Mouse (Mus musculus) frontal cortex, postnatal 25 days (tissue): ENCODE measurements around the gene Mettl21a.
A peak's percentile ranks its signal among the peaks of the same experiment; 100 is the strongest.
"Not testable (repeated sequence)": the region's sequence is repeated elsewhere in the genome, so short reads cannot be mapped to it uniquely, and the experiment has no call there.

Experiments
- DNase-seq, 2 experiments: peaks; one replicate each; pipeline ENCODE4 v3.0.0; 2022; ENCODE audit warnings: low spot score in 2 of 2

The Mettl21a gene

DNA sequence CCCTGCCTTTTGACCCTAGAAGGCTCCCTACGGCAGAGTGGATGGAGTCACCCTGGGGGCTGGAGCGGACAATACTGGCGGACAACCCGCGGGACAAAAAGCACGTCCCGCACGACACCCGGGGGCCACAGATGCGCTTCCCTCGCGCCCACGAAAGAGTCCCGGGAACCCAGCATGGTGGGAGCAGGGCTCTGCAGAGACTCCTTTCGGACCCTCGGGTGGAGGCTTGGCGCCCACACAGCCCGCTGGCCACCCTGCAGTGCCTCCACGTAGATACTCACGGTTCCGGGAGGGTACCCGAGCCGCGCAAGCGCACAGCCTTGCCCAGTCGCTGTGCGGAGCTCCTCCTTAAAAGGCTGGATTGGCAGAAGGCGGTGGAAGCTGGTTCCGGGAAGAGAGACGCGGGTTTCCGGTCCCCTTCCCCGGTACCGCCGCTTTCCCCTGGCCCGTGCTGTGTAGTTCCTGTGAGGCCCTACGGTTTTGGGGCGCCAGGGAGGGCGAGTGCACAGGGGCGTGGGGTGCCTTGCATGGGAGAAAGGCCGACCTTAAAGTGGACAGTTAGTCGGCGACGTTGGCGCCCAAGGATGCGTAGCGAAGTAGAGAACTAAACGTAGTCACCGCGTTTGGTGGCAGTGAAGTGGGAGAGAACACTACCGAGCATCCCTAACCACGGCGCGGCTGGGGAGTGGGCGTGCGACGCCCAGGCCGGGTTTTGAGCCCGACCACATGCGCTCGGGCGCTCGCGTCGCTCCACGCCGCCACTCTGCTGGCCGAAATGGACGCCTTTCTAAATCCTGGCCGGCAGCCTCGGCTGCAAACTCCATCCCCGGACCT is at the start of gene Mettl21a:
Gene Mettl21a (minus strand): TSS at position 362 of the 834 bp plus-strand sequence.
- DNase-seq = peak; percentile 86 to 90

DNA sequence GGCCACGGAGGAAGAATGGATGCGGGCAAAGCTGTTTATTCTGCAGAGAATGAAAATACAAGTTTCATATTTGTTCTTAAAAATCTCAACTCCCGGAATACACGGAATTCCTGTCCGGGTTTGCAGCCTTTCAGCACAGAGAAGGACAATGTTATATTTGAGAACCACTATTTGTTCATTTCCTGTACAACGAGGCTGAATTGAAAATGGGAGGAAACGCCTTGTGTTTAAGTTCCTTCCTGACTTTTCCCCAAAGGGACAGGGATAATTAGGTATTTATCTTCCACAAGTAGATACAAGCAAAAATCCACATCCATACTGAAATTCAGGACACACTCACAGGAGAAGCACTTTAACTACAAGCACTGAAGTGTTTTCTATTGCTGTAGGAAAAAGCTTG is 41.8 kb upstream of the Mettl21a start:
- DNase-seq = no peak

DNA sequence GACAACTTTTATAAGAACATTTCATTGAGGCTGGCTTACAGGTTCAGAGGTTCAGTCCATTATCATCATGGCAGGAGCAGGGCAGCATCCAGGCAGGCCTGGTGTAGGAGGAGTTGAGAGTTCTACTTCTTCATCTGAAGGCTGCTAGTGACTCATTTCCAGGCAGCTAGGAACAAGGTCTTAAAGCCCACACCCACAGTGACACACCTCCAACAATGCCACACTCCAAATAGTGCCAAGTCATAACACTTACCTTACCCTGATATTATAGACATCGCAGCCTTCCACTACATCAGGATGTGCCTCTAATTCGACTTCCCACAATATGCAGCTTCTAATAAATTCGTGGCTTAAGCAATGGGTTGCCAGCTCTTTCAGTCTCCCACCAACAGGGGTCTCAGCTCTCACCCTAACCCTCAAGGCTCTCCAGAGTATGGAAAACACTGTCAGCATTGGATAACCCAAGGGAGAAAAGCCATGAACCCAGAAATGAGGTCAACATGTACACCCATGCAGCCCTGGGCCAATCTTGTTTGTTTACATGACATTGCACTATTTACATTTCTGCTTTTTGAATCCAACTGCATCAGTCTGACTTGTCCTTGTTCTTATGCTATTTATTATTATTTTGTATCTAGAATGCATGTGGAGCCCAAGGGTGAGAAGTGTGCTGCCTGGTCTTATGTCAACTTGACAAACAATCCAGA is 39.5 kb upstream of the Mettl21a start:
- no peak for DNase-seq

DNA sequence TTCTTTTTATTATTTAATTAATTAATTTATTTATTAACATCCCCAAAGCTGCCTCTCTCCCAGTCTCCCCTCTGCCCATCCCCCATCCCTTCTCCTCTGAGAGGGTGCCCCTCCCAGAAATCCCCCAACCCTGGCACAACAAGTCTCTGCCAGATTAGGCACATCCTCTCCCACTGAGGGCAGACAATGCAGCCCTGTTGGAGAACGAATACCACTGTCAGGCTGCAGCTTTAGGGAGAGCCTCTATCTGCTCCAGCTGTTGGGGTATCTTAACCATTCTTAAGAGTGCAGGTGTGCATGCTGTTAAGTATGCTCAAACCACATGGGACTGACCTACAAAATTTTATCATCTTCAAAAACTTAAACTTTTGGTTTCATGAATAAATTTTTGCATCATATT is 38.4 kb upstream of the Mettl21a start:
- no peak for DNase-seq

DNA sequence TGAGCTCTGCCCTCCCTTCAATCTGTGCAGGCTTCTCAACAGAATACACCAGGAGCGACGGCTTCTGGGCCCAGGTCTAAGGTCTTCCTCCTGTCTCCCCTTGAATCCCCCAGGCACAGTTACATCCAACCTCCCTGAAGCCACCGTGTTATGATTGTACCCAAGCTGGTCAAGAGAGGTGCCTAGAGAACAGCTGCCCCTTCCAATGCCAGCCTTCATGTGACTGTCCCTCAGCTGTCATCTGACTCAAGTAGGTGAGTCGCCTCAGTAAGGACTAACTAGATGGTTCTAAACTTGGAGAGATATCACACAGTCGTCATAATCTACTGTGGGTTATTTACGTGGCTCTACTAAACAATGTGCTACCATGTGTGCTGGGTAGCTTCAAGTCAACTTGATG is 36.7 kb upstream of the Mettl21a start:
- no peak for DNase-seq

DNA sequence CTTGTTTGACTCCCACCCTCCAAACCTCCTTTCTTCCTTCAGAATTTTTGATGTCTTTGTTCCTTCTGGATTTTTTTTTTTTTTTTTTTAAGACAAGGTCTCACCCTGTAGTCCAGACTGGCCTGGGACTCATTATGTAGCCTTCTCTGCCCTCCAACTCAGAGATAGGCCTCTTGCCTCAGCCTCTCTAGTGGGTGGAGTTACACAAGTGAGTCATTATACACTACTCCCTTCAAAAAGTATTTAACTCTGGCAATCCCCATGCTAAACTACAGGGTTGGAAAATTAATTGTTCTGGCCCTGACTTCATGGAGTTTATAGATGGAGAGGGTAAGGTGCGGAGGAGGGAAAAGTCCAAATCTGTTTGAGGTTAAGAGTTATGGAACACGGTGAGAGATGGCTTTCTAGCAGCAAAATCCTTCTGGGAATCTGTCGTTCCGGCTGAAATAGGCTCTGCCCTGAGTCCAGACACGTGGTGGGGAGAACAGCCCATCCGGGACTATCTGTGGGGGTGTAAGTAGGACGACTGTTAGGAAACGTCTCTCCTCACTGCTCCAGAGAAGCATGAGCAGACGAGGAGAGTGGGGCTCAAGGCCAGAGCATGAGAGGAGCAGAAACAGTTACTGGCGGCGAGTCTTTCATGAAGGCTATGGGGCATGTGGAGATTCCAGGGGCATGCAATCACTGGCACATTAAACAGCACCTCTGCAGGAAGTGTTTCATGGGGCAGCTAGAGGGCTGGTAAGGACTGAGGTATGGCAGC is 32.5 kb upstream of the Mettl21a start:
- no peak for DNase-seq

DNA sequence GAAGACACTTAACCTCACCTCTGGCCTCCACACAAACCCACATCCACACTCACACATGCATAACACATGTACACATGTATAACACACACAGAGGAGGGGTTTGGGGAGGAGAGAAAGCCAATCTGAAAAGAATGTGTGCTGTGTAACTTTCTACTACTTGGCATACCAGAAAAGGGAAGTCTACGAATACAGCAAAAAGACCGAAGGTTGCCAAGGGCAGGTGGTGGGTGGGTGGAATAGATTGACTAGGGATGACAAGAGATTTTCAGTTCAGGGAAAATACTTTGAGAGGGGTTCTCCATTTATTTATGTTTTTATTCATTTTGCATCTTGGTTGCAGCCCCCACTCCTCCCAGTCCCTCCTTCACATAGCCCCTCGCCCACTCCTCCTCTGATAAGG is 27.5 kb upstream of the Mettl21a start:
- DNase-seq = no peak

DNA sequence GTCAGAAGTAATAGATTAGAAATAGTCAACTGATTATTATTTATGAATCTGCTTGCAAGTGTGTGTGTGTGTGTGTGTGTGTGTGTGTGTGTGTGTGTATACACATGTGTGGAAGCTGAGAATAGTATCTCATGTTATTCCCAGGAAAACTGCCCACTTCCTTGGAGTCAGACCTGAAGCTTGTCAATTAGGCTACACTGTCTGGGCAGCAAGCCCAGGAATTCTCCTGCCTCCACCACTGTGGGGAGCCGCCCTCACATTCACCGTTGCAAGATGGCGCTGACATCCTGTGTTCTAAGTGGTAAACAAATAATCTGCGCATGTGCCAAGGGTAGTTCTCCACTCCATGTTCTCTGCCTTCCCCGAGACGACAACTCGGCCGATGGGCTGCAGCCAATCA is 25.5 kb upstream of the Mettl21a start:
- not testable (repeated sequence) for DNase-seq

DNA sequence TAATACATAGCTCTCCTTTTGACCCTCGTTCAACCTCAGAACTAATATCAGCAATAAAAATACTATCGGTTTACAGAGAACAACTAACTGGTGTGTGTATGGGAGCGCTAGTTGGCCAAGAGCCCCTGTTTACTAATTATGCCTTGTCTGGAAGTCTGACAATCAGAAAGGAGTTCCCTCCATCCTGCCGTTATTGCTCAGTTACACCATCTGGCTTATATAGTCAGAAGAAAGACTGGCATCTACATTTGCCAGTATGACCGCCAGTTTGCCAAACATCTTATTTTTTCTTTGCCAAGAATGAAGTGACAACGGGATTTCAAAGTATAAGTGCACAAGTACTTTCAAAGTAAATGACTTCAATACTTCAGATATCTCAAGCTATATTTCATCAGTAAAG is 24.0 kb upstream of the Mettl21a start:
- no peak for DNase-seq

DNA sequence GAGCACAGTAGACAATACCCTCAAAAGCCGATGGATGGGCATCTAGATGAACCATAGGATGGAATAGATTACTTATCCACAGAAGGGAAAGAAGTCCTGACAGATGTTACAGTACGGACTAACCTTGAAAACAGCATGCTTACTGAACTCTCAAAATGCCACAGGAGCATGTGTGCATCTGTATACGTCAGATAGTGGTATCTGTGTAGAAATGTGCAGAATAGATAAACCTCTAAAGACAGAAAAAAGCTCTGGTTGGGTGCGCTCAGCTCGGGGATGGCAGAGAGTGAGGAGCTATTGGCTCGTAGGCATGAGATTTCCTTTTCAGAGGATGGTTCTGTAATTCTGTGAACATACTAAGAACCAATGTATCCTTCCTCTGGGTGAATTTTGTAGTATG is 22.2 kb upstream of the Mettl21a start:
- no peak for DNase-seq

DNA sequence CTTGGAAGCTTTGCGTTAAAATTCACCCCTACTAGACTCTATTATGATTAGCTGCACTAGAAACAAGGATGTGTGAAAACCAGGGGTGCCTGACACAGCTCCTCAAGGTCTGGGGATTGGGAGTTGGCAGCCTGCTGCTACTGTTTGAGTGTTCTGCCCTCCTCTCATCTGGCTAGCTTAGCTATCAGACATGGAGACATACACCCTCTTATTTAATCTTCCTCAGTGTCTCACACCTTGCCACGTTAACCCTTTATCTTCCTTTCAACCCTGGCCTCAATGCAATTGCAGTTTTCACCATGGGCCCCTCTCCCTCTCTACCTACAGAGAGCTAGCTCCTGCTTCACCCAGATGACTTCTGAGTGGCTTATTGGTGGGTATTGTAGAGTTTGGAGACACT is 18.6 kb upstream of the Mettl21a start:
- no peak for DNase-seq

DNA sequence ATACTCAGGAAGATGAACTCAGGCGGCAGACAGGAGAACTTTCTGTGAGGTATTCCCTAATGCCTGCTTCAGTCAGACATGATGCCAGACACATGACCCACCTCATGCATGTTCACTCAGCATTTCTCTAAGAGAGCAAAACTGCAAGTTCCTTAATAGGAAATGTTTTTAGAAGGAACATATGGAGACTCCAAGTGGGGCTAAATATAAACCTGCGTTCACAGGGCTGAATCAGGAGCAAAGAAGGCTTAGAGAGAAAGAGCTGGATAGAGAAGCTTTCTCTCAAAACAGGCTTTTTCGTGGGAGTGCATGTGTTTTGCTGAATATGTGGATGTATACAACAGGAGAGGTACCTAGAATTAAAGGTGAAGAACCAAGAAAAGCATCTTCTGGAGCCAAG is 16.2 kb upstream of the Mettl21a start:
- DNase-seq = no peak

DNA sequence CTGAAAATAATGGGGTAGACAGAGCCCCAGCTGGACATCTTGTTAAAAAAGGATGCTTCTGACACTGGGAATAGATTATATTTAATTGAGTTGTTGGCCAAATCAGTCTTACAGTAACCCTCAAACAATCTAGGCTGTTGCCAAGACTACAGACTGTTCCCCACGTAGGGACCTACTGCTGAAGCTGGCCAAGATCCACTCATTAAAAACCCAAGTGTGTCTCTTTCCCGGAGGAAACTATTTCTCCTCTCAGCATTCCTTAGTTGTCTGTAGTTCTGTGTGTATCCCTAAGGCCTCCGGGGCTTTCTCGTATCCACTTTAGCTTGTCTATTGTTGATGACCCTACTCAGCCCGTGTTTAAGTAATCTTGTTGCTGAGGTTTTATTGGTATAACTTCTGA is 14.5 kb upstream of the Mettl21a start:
- DNase-seq = no peak

DNA sequence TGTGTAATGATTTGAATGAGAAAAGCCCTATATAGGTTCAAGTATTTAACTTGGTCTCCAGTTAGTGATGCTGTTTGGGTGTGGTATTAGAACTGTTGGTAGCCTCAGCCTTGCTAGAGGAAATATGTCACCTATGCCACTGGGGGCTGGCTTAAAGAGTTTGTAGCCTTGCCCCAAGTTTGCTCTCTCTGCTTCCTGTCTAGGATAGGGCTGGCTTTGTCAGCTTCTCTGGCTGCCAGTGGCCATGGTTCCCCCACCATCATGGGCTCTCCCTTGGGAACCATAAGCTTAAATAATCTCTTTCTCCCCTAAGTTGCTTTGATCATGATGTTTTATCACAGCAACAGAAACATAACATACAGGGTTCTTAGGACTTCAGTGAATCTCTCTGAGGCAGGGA is 8.2 kb upstream of the Mettl21a start:
- DNase-seq = no peak

DNA sequence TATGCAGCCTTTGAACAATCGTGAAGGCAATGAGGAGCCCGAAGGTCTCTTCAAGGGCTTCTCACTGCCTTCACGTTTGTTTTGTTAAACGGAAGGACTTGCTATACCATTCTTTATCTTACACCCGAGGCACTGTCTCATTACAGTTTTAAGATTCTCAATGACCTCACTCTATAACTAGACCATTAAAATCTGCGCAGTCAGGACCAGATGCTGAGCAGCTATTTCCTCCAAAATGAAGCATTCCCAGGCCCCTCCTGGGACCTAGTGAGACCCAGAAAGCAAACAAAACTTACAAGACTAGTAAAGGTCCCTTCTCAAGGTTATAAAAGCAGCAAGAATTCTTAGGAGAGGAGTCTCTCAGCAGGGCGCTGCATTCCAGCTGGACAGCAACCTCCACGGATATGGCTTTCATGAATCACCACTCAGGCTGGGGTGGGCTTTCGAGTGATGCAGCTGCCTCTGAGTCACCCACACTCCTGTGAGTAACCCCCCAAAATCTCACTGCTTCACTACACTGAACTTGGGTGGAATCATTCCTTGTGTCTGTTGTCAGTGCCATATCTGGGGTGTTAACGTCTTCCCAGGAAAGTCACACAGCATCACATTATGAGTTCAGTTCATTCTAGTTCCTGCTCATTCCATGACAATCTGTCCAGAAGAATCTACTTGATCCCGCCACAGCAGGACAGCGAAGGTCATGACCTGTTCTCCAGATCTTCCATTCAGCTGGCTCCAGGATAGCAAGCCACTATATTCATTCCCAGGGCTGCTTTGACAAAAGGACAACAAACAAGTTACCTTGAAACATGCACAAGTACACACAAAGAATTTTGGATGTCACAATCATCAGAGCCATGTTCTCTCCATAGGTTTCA is 6.8 kb upstream of the Mettl21a start:
- DNase-seq = no peak

DNA sequence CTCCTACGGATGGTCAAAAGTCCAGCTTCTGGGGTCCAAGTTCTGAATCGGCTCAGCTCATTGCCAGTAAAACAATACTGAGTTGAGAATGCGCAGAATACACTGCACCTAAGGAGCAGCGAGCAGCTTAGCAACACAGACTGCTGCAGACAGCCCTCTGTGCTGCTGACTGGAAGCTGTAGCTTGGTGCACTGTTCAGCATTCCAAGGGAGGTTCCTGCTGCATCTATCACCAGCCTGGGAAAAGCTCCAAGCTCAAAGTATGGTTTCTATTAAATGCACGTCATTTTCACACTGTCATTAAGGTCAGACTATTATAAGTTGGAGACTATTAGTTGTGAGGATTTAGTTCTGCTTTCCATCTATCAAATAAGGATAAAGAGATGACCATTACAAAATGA is 4.1 kb upstream of the Mettl21a start:
- no peak for DNase-seq

DNA sequence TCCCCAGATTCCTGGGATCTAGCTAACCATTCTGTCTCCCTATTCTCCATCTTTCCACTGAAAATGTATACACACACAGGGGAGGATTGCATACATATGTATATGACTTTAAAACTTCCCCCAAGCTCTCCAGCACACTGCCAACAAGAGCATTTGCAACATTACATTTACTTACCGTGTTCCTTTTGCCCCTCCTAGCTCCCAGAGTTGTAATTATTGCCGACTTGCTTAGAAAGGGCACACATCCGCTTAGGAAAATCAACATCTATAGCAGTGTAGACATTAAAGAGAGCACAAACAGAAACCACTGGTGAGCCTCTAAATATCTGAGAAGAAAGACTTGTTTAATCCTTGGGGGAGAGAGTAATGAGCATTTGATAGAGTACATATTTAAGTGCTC is 1.2 kb upstream of the Mettl21a start:
- no peak for DNase-seq

DNA sequence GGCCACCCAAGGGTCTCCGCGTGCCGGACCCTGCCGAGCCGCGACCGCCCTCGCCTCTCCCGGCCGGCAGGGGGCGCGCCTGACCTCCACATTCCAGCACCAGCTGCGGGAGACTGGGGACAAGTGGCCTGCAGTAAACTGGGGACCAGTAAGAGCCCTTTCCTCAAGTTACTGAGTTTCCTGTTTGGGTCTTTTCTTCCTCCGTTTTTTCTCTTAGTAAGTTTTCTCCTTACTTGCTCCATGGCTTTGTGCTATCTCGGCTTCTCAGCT is 608 bp upstream of the Mettl21a start:
- peak; percentile 77 to 81 for DNase-seq

DNA sequence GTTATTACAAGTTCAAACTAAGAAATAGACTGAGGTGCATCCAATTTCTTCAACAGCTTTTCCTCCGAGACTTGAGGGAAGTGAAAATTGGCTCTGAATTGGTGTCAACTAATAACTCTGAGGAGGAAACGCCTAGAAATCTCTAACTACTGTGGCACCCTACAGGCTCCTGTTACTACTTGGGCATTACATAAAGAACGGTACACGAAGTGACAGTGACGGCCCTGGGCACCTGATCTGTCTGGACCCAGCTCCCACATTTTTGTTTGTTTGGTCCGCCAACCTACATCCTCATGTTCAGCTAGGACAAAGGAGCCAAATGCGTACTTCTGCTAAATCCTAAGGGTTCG is 536 bp downstream of the Mettl21a start:
- DNase-seq = no peak

DNA sequence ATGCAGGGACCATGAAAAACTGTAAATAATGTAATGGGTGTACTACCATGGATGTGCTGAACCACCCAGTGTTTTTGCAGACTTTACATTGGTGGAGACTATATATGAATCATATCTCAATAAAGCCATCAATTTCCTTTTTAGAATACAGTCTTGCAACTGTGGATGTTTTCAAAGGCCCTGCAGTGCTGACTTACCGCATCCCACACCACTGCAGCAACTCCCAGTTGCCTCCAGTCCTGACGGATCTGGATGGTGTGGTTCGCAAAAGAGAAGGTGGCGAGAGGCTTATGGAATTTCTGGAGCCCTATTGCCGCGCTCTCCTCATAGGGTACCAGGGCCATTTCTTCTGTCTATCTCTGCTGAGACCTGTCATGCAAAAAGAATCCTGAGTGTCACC is 966 bp downstream of the Mettl21a start:
- DNase-seq = no peak

DNA sequence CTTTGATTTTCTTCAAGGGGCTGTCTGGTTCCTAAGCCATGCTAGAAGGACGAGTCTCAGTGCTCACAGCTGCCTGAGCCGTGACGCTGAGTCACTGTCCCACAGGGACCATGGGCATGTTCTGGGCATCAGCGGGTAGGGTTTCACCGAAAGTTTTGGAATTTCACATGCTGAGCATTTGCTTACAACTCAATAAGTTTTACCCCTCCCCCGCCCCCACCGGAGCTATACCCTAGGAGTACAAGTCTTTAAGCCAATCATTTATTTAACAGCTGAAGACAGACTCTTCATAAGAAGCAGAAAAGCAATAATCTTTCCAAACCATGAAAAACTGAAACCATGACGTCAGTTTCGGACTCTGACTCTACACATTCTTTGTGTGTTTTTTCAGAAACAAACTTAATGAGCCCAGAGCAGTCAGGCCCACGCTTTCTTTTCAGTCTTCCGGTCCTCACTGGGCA is 1.5 kb downstream of the Mettl21a start:
- no peak for DNase-seq

DNA sequence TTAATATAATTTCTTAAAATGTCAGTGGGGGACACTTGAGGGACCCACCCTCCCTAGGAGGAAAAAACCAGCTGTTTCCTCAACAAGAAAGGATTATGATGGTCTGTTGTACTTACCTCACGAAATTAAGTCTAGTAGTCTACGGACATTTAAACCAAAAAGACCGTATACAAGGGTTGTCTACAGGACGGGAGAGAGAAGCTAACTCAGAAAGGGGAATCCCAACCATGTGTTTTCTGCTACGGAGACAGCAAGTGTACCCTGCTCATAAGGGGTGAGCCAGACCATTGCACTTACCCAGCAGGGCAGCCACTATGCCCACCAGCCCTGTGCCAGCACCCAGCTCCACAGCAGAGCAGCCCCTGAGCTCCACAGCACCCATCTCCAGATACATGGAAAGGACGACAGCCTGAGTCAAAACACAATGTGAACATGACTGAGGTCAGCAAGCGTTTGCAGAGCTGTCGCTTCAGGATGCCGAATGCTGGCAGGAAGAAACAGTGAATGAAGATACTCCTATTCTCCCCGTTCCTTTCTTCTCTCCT is 2.2 kb downstream of the Mettl21a start:
- no peak for DNase-seq
